Mouse (Mus musculus): ENCODE measurements around the gene C030005K15Rik.

DNA sequence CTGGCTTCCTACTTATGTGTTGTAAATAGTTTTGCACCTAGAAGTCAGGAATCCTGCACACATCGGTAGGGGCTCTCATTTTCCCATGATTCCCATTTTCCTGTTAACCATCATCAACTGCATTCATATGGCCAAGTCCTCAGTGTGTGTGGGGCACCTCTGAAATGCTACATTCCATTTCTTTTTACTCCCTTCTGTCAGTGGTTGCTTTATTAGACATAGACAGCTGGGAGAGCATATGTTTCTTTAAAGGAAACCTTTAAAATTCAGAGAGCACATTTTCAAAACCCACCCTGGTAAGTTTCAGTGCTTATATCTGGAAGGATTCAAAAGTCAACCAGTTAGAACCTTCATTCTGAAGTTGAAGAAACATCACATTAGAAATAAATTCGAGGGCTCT lies 8.5 kb downstream of the C030005K15Rik start:
- no peak for TF ChIP-seq CTCF (IDR thresholded peaks at IDR 0.05; ENCODE audit: low read depth)
- TF ChIP-seq EP300 (optimal IDR thresholded peaks at IDR 0.05): no peak

All from stomach, postnatal 0 days (tissue).